Mouse (Mus musculus): ENCODE measurements around the gene Taldo1. TPM values are rescaled to one million over a fixed set of nuclear protein-coding genes. Genes with fewer than 3 reads are reported as not detected.

Gene Taldo1
- polyA plus RNA-seq (2017; shearing (Covaris generic)): 100 to 1,000 TPM; 296 to 311 TPM

GRCm38 (mm10) chr7:141391625-141392551, at the start of gene Taldo1:
TSS of gene Taldo1 (plus strand) at chr7:141392199.

GRCm38 (mm10) chr7:141413809-141414584, 22.0 kb downstream of the Taldo1 start, which contains the start of gene Gatd1:
TSS of gene Gatd1 (minus strand) at chr7:141414136.

GRCm38 (mm10) chr7:141429310-141429709, 37.3 kb downstream of the Taldo1 start, which contains the start of gene Cend1:
TSS of gene Cend1 (minus strand) at chr7:141429491.

GRCm38 (mm10) chr7:141437178-141438120, 45.5 kb downstream of the Taldo1 start, which contains the start of gene Slc25a22:
TSS of gene Slc25a22 (minus strand) at chr7:141437892.

GRCm38 (mm10) chr7:141443828-141444237, 51.8 kb downstream of the Taldo1 start, which contains the start of gene Pidd1:
TSS of gene Pidd1 (minus strand) at chr7:141444025.

GRCm38 (mm10) chr7:141447110-141447991, 55.4 kb downstream of the Taldo1 start, which contains the start of gene Rplp2:
TSS of gene Rplp2 (plus strand) at chr7:141447370.

Other genes starting within 250 kb of the Taldo1 start
- gene Rnh1, start 219.3 kb upstream of the Taldo1 start, polyA plus RNA-seq (2017; shearing (Covaris generic)): 100 to 1,000 TPM; 110 to 149 TPM
- 10 to 100 TPM; 45.4 to 45.7 TPM for gene Hras, start 198.2 kb upstream of the Taldo1 start, polyA plus RNA-seq (2017; shearing (Covaris generic))
- gene Lrrc56, start 198.0 kb upstream of the Taldo1 start, polyA plus RNA-seq (2017; shearing (Covaris generic)): 1 to 10 TPM; 2.7 to 6.2 TPM
- 10 to 100 TPM; 13.5 to 14.3 TPM for gene Lmntd2, start 178.1 kb upstream of the Taldo1 start, polyA plus RNA-seq (2017; shearing (Covaris generic))
- gene Rassf7, start 176.3 kb upstream of the Taldo1 start, polyA plus RNA-seq (2017; shearing (Covaris generic)): 10 to 100 TPM; 18.6 to 27.3 TPM
- 10 to 100 TPM; 88.2 to 93.2 TPM for gene Phrf1, start 163.4 kb upstream of the Taldo1 start, polyA plus RNA-seq (2017; shearing (Covaris generic))
- gene Irf7, start 125.7 kb upstream of the Taldo1 start, polyA plus RNA-seq (2017; shearing (Covaris generic)): 100 to 1,000 TPM in 1 of 2 experiments, 10 to 100 TPM in 1; 89.0 to 155 TPM
- gene Cdhr5, start 115.4 kb upstream of the Taldo1 start, polyA plus RNA-seq (2017; shearing (Covaris generic)): not detected
- gene Sct, start 113.1 kb upstream of the Taldo1 start, polyA plus RNA-seq (2017; shearing (Covaris generic)): not detected
- gene Drd4, start 100.2 kb upstream of the Taldo1 start, polyA plus RNA-seq (2017; shearing (Covaris generic)): under 1 TPM; 0.11 to 0.29 TPM
- gene Deaf1, start 64.5 kb upstream of the Taldo1 start, polyA plus RNA-seq (2017; shearing (Covaris generic)): 10 to 100 TPM; 57.7 to 77.6 TPM
- gene Tmem80, start 64.5 kb upstream of the Taldo1 start, polyA plus RNA-seq (2017; shearing (Covaris generic)): 10 to 100 TPM; 29.5 to 50.4 TPM
- gene Eps8l2, start 53.3 kb upstream of the Taldo1 start, polyA plus RNA-seq (2017; shearing (Covaris generic)): 1 to 10 TPM in 1 of 2 experiments, under 1 TPM in 1; 0.17 to 3.1 TPM
- gene Gatd1, start 21.9 kb downstream of the Taldo1 start, polyA plus RNA-seq (2017; shearing (Covaris generic)): 10 to 100 TPM; 72.6 to 73.9 TPM
- 1 to 10 TPM in 1 of 2 experiments, under 1 TPM in 1; 0.47 to 3.0 TPM for gene Cend1, start 37.3 kb downstream of the Taldo1 start, polyA plus RNA-seq (2017; shearing (Covaris generic))
- gene Slc25a22, start 45.7 kb downstream of the Taldo1 start, polyA plus RNA-seq (2017; shearing (Covaris generic)): 10 to 100 TPM; 56.8 to 63.3 TPM
- 10 to 100 TPM in 1 of 2 experiments, 1 to 10 TPM in 1; 9.7 to 11.8 TPM for gene Pidd1, start 51.8 kb downstream of the Taldo1 start, polyA plus RNA-seq (2017; shearing (Covaris generic))
- 1,000 to 10,000 TPM; 1,321 to 1,489 TPM for gene Rplp2, start 55.2 kb downstream of the Taldo1 start, polyA plus RNA-seq (2017; shearing (Covaris generic))
- gene Pnpla2, start 63.0 kb downstream of the Taldo1 start, polyA plus RNA-seq (2017; shearing (Covaris generic)): 10 to 100 TPM; 66.6 to 92.4 TPM
- 1 to 10 TPM in 1 of 2 experiments, not detected in 1; 3.3 TPM for gene Cracr2b, start 68.9 kb downstream of the Taldo1 start, polyA plus RNA-seq (2017; shearing (Covaris generic))
- 1 to 10 TPM; 6.0 to 6.8 TPM for gene Cd151, start 75.2 kb downstream of the Taldo1 start, polyA plus RNA-seq (2017; shearing (Covaris generic))
- 10 to 100 TPM; 26.5 to 30.5 TPM for gene Polr2l, start 82.9 kb downstream of the Taldo1 start, polyA plus RNA-seq (2017; shearing (Covaris generic))
- 1 to 10 TPM; 1.7 to 5.3 TPM for gene Tspan4, start 83.0 kb downstream of the Taldo1 start, polyA plus RNA-seq (2017; shearing (Covaris generic))
- 10 to 100 TPM; 19.3 to 22.0 TPM for gene Chid1, start 147.7 kb downstream of the Taldo1 start, polyA plus RNA-seq (2017; shearing (Covaris generic))
- gene Ap2a2, start 170.0 kb downstream of the Taldo1 start, polyA plus RNA-seq (2017; shearing (Covaris generic)): 10 to 100 TPM; 38.7 to 46.7 TPM